ENCODE assay signal across 7 mouse cellular contexts in the genomic region with DNA sequence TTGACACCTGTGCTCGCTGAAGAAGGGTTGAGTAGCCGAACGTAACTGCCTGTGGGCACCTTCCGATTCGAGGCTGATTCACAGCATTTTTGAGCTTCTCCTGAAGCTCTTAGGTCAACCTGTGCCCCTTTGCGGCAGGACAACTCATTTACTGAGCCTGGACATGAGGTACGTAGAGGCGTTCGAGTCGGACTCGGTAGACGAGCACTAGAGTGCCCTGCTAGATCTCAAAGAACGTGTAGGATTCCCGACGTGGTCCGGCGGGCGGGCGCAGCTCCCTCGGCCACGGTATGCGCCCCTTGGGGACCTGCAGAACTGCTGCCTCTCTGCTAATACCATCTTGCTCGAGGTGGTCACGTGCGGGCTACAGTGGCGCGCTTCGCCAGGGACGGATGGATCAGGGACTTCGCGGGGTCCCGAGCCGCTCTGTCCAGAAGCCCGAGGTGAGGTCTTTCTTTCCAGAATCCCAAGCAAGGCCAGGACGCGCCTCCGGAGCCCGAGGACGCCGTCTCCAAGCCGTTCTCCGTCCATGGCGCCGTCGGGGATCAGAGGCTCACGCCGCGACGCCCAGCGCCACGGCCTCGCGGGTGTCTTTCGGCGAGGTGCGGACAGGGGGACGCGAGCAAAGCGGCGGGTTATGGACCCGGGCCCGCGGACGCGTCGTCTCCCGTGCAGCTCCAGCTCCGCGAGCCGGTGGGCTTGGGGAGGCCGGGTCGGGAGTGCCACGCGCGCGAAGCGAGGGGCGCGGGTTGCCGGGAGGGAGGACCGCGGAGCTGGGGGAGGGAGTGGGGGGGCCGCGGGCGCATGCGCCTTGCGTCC. TPM values are rescaled to one million over a fixed set of nuclear protein-coding genes. Genes with fewer than 3 reads are reported as not detected.
A peak's percentile ranks its signal among the peaks of the same experiment; 100 is the strongest.
DNase-seq lines count a peak whose midpoint lies in the region; ATAC-seq and TF ChIP-seq lines count a peak whose summit lies in the region.

Sfmbt1 (plus strand) TSS at position 51 of the 819 bp plus-strand sequence.

- peaks cover 30% of the 10 kb centered on the region for H3K79me2 ChIP-seq in C2C12 (ENCODE audit: control insufficient read depth, insufficient read depth)

- H3K27ac ChIP-seq in intestine, embryonic 16.5 days (ENCODE audit: low read length): peak within 1 kb of the TSS; percentile 92
- H3K27ac ChIP-seq in liver, embryonic 13.5 days: peak within 1 kb of the TSS; percentile 83
- H3K27ac ChIP-seq in neural tube, embryonic 15.5 days (replicated peaks): peak within 1 kb of the TSS; percentile 93

- peak; percentile 67 for ATAC-seq in intestine, embryonic 16.5 days
- peak; percentile 51 for ATAC-seq in liver, embryonic 13.5 days (ENCODE audit: low read depth)
- ATAC-seq in neural tube, embryonic 15.5 days (ENCODE audit: low FRiP score): peak; percentile 72

- 2% methylated on average over 86 of the region's 87 CpGs for WGBS in intestine, embryonic 16.5 days
- 3% methylated on average over 86 of the region's 87 CpGs for WGBS in liver, embryonic 13.5 days (ENCODE audit: insufficient replicate concordance)
- WGBS in neural tube, embryonic 15.5 days: 2% methylated on average over 83 of the region's 87 CpGs

- TF ChIP-seq CTCF in C2C12 (IDR thresholded peaks at IDR 0.05; ENCODE audit: control insufficient read depth, insufficient read depth, insufficient read length): no peak

- peak within 1 kb of the TSS; percentile 94 for H3K4me2 ChIP-seq in intestine, embryonic 16.5 days (ENCODE audit: low read depth, low read length)
- peak within 1 kb of the TSS; percentile 98 for H3K4me2 ChIP-seq in liver, embryonic 13.5 days
- H3K4me2 ChIP-seq in neural tube, embryonic 15.5 days: peak within 1 kb of the TSS; percentile 77

- peaks cover 7% of the 10 kb centered on the region for H3K79me3 ChIP-seq in C2C12 (ENCODE audit: low read depth)

- peak within 1 kb of the TSS; percentile 56 for H3K4me3 ChIP-seq in C2C12 (ENCODE audit: insufficient read depth, poor library complexity, severe bottlenecking)
- H3K4me3 ChIP-seq in intestine, embryonic 16.5 days (ENCODE audit: low read length): peak within 1 kb of the TSS; percentile 93
- H3K4me3 ChIP-seq in liver, embryonic 13.5 days (replicated peaks): peak within 1 kb of the TSS; percentile 92
- H3K4me3 ChIP-seq in neural tube, embryonic 15.5 days (replicated peaks): peak within 1 kb of the TSS; percentile 58

- DNase-seq in 3134 (ENCODE audit: extremely low read depth, insufficient read length, low spot score): peak; percentile 19
- peak; percentile 82 for DNase-seq in cerebellum, adult 8-10 months
- peak; percentile 23 for DNase-seq in gastrocnemius, postnatal 14 days
- peak; percentile 26 for DNase-seq in liver, embryonic 13.5 days

- no peaks in the 10 kb centered on the region for H3K27me3 ChIP-seq in C2C12 (ENCODE audit: control insufficient read depth, insufficient read depth, insufficient read length)
- H3K27me3 ChIP-seq in intestine, embryonic 16.5 days (replicated peaks; ENCODE audit: control insufficient read depth, insufficient read depth, low read length): 0 out of 2 replicates have a peak, but pooled peaks cover 3% of the 10 kb centered on the region
- H3K27me3 ChIP-seq in liver, embryonic 13.5 days: peaks cover 11% of the 10 kb centered on the region
- no peaks in the 10 kb centered on the region for H3K27me3 ChIP-seq in neural tube, embryonic 15.5 days (replicated peaks)

- peak within 1 kb of the TSS; percentile 88 for H3ac ChIP-seq in C2C12 (ENCODE audit: control insufficient read depth, insufficient read length, low read depth)

- H3K4me1 ChIP-seq in intestine, embryonic 16.5 days (ENCODE audit: control insufficient read depth, insufficient read depth, low read length): 0 out of 2 replicates have a peak, but pooled peaks cover 2% of the 10 kb centered on the region
- peaks cover 38% of the 10 kb centered on the region for H3K4me1 ChIP-seq in liver, embryonic 13.5 days (replicated peaks)
- H3K4me1 ChIP-seq in neural tube, embryonic 15.5 days: peaks cover 20% of the 10 kb centered on the region

- H3K9ac ChIP-seq in intestine, embryonic 16.5 days (ENCODE audit: low read depth, low read length): peak within 1 kb of the TSS; percentile 93
- peak within 1 kb of the TSS; percentile 93 for H3K9ac ChIP-seq in liver, embryonic 13.5 days
- peak within 1 kb of the TSS; percentile 57 for H3K9ac ChIP-seq in neural tube, embryonic 15.5 days (replicated peaks)

- intact Hi-C loops in gastrocnemius, postnatal 14 days (cut with DNase I; ENCODE audit: low total_unique reads): no loop called here

- H3K36me3 ChIP-seq in C2C12 (ENCODE audit: control insufficient read depth, insufficient read depth): no peaks in the 10 kb centered on the region
- no peaks in the 10 kb centered on the region for H3K36me3 ChIP-seq in intestine, embryonic 16.5 days (ENCODE audit: control insufficient read depth, insufficient read depth, low read length)
- H3K36me3 ChIP-seq in liver, embryonic 13.5 days: no peaks in the 10 kb centered on the region
- H3K36me3 ChIP-seq in neural tube, embryonic 15.5 days: no peaks in the 10 kb centered on the region

- H3K9me3 ChIP-seq in intestine, embryonic 16.5 days (ENCODE audit: control insufficient read depth, low read length): no peaks in the 10 kb centered on the region
- H3K9me3 ChIP-seq in liver, embryonic 13.5 days (replicated peaks): no peaks in the 10 kb centered on the region
- no peaks in the 10 kb centered on the region for H3K9me3 ChIP-seq in neural tube, embryonic 15.5 days (replicated peaks)

TF ChIP-seq in C2C12, 6 proteins besides CTCF, POLR2A, EP300 and RAD21:
- no peak for TF ChIP-seq FOSL1 (IDR thresholded peaks at IDR 0.05; ENCODE audit: insufficient read depth, low read length, poor library complexity, severe bottlenecking)
- TF ChIP-seq MAX (IDR thresholded peaks at IDR 0.05): no peak
- no peak for TF ChIP-seq USF1 (IDR thresholded peaks at IDR 0.05; ENCODE audit: low read depth)
- TF ChIP-seq MYOD1 (IDR thresholded peaks at IDR 0.05; ENCODE audit: control insufficient read depth, insufficient read length, low read depth): no peak
- TF ChIP-seq MYOG (IDR thresholded peaks at IDR 0.05; ENCODE audit: control insufficient read depth, extremely low read depth, insufficient read length): no peak
- TF ChIP-seq CEBPB (IDR thresholded peaks at IDR 0.05; ENCODE audit: low read depth): no peak

RNA-seq across cellular contexts. Expression of gene Sfmbt1, which starts in this region (rescaled TPM):
- polyA plus RNA-seq in C2C12 (2012; fragmentation: generic; extraction: Trizol): 5.1 TPM
- total RNA-seq in gastrocnemius, postnatal 14 days (2021): 1 to 10 TPM; 7.4 to 7.9 TPM
- 9.7 and 11.1 TPM in 2 replicates for polyA plus RNA-seq in intestine, embryonic 16.5 days (2015; fragmentation: Nextera tagmentation; extraction: Ambion mirVana)
- 13.3 and 15.2 TPM in 2 replicates for polyA plus RNA-seq in liver, embryonic 13.5 days (2015; fragmentation: Nextera tagmentation; extraction: Ambion mirVana)
- polyA plus RNA-seq in neural tube, embryonic 15.5 days (2015; fragmentation: Nextera tagmentation; extraction: Ambion mirVana): 13.7 and 16.0 TPM in 2 replicates

Comparison
In these comparisons a context has a peak if more than half of its experiments do, and no peak if none do; other contexts are left out.
1. Peak in every context shown above with its lines: DNase-seq, ATAC-seq, H3K4me3 ChIP-seq and H3K27ac ChIP-seq.
2. DNase-seq: peak in every context shown above with its lines; median percentile 82 in cerebellum, adult 8-10 months; 26 in liver, embryonic 13.5 days; 23 in gastrocnemius, postnatal 14 days; 19 in 3134.